Mouse (Mus musculus) intestine, postnatal 0 days (tissue): ENCODE data around the gene Slc4a5. TPM values are rescaled to one million over a fixed set of nuclear protein-coding genes. Genes with fewer than 3 reads are reported as not detected.

Experiments
- ATAC-seq: fragments of 200-750 bp; cut with Nextera tagmentation; 2 replicates; pipeline ENCODE4 v1.8.0; 2017; ENCODE audit warnings: mild to moderate bottlenecking, moderate TSS enrichment, moderate library complexity
- H3K27ac ChIP-seq: fragments of 300-500 bp; sonication (generic); 2 replicates; pipeline ENCODE4 v1.5.1; 2014; ENCODE audit warnings: mild to moderate bottlenecking, low read depth, low read length, moderate library complexity
- H3K27me3 ChIP-seq: fragments of 300-500 bp; sonication (generic); replicated peaks from 2 replicates; pipeline ENCODE4 v1.6.1; 2014; ENCODE audit warnings: low read length, mixed read lengths; ENCODE audit not compliant: control insufficient read depth, insufficient read depth
- H3K36me3 ChIP-seq: fragments of 300-500 bp; sonication (generic); 2 replicates; pipeline ENCODE4 v1.6.1; 2014; ENCODE audit warnings: mild to moderate bottlenecking, moderate library complexity; ENCODE audit not compliant: control insufficient read depth, insufficient read depth
- H3K4me1 ChIP-seq: fragments of 300-500 bp; sonication (generic); replicated peaks from 2 replicates; pipeline ENCODE4 v1.6.1; 2014; ENCODE audit warnings: antibody characterized with exemption, low read length, mixed read lengths; ENCODE audit not compliant: control insufficient read depth, insufficient read depth
- H3K4me2 ChIP-seq: fragments of 300-500 bp; sonication (generic); replicated peaks from 2 replicates; pipeline ENCODE4 v1.6.1; 2014; ENCODE audit warnings: low read depth, mild to moderate bottlenecking, moderate library complexity
- H3K4me3 ChIP-seq: fragments of 300-500 bp; sonication (generic); 2 replicates; pipeline ENCODE4 v1.5.1; 2014; ENCODE audit warnings: low read depth, low read length
- H3K9ac ChIP-seq: fragments of 300-500 bp; sonication (generic); 2 replicates; pipeline ENCODE4 v1.6.1; 2014; ENCODE audit warnings: mild to moderate bottlenecking, low read depth, low read length
- H3K9me3 ChIP-seq: fragments of 300-500 bp; sonication (generic); 2 replicates; pipeline ENCODE4 v1.6.1; 2016; ENCODE audit warnings: mixed run types; ENCODE audit not compliant: control insufficient read depth
- CTCF ChIP-seq: sonication (generic); IDR thresholded peaks from 2 replicates; pipeline ENCODE4 v1.5.1; 2016; ENCODE audit warnings: low read depth, mild to moderate bottlenecking, control low read depth, antibody characterized with exemption, moderate library complexity
- WGBS: fragments of 180-500 bp; shearing (Covaris S2); extraction: QIAGEN DNeasy Blood & Tissue Kit; methylation state at CpG from one replicate; pipeline ENCODE4 v1.1.7; 2014; 5-methylcytosine and 5-hydroxymethylcytosine counted together
- polyA plus RNA-seq: library from polyadenylated mRNA; unstranded; fragments of >200 nt; fragmentation: Nextera tagmentation; extraction: Ambion mirVana; gene quantifications from 2 replicates; pipeline ENCODE4 v1.2.1, GENCODE M21; 2015

The Slc4a5 gene
- polyA plus RNA-seq, 1 experiment from 2014 or later, result 1.5 TPM

DNA sequence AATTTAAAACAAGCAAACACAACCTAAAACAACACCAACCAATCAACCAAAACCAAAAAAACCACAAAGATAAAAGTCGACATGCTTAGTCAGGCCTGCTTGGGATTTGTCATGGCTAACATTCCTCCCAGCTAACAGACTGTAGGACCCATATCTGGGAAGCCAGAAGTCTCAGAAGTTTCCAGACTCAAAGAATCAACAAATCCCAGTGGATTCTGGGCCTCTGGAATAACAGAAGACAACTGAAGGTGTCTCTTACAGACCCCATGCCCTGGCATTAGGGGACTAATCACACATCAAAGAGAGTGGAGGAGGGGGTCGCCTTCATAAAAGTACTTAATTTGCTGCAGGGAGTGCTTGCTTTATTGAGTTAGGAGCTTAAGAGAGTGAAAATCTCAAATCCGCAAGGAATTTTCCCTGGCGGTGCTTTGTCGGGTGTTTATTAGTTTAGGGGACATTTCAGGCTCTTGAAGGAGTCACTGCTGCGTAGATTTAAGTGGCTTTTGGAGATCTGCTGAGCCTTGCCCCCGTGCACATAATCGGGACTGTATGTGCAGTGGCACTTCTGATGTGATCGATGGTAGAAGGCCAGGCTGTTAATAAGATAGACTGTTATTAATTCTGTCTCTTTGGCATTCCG is 24.9 kb downstream of the Slc4a5 start:
- 44% methylated on average over 10 of the region's 10 CpGs for WGBS

DNA sequence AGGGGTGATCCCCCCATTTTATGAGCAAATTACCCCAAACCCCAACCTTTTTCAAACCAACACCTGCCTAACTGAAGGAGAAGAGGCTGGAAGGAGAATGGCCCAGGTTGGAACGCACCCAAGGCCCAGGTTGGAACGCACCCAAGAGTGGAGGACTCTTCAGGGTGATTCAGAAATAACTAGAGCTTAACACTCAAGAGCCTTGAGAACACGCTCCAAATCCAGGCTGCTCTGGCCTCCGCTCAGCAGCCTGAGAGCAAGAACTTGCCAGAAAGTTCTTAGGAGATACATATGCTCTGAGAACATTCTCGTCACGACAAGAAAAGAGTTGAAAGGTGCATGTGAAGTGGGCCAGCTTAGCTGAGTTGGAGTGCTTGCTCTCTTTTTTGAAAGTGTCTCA is 25.5 kb downstream of the Slc4a5 start:
- Histone ChIP-seq H3K4me2 (no peak overlapping the region), H3K36me3 (no peaks in the 10 kb centered on the region), H3K27me3 (no peaks in the 10 kb centered on the region), H3K4me1 (peaks cover 3% of the 10 kb centered on the region; the same call in 1 of the 2 replicates), H3K4me3 (no peak overlapping the region), H3K9me3 (no peaks in the 10 kb centered on the region), H3K27ac (no peak overlapping the region), H3K9ac (no peak overlapping the region)
- ATAC-seq, result no peak
- WGBS, result 68% methylated on average over 6 of the region's 6 CpGs
- no peak for TF ChIP-seq CTCF

More for the DNA sequence above, 24.9 kb downstream of the Slc4a5 start:
- Histone ChIP-seq H3K9me3 (no peaks in the 10 kb centered on the region), H3K4me1 (peaks cover 3% of the 10 kb centered on the region; the same call in 1 of the 2 replicates), H3K9ac (no peak overlapping the region), H3K36me3 (no peaks in the 10 kb centered on the region), H3K4me3 (no peak overlapping the region), H3K4me2 (no peak overlapping the region), H3K27ac (no peak overlapping the region), H3K27me3 (no peaks in the 10 kb centered on the region)
- no peak for TF ChIP-seq CTCF
- no peak for ATAC-seq

- no peak overlapping the region for H3K4me2 ChIP-seq
- H3K4me3 ChIP-seq, result no peak overlapping the region
- WGBS, result 95% methylated on average over 1 of the region's 1 CpGs
- H3K4me1 ChIP-seq, result peaks cover 3% of the 10 kb centered on the region; the same call in 1 of the 2 replicates
- no peaks in the 10 kb centered on the region for H3K9me3 ChIP-seq
- H3K9ac ChIP-seq, result no peak overlapping the region
- no peak for ATAC-seq
- H3K36me3 ChIP-seq, result no peaks in the 10 kb centered on the region
- no peak overlapping the region for H3K27ac ChIP-seq
- TF ChIP-seq CTCF, result no peak
- H3K27me3 ChIP-seq, result no peaks in the 10 kb centered on the region
These were observed 26.4 kb downstream of the Slc4a5 start for GRCm38 (mm10) chr6:83245997-83246396.

DNA sequence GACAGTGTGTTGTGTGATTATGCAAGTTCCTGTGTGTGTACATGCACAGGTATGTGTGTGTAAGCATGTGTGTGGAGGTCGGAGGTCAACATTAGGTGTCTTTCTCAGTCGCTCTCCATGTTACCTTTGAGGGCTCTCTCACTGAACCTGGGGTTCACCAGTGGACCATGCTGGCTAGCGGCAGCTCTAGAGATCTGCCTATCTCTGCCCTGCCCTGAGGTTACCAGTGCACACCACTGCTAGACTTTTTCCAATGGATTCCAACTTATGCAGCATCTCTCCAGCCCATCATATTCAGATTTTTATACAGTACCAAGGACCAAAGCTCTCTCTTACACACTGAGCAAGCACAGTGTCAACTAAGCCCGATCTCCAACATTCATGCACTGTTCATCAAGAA is 27.1 kb downstream of the Slc4a5 start:
- H3K9me3 ChIP-seq, result no peaks in the 10 kb centered on the region
- WGBS, result 96% methylated on average over 4 of the region's 4 CpGs
- no peak overlapping the region for H3K27ac ChIP-seq
- H3K4me3 ChIP-seq, result no peak overlapping the region
- H3K9ac ChIP-seq, result no peak overlapping the region
- no peaks in the 10 kb centered on the region for H3K36me3 ChIP-seq
- no peak overlapping the region for H3K4me2 ChIP-seq
- H3K4me1 ChIP-seq, result peaks cover 3% of the 10 kb centered on the region; the same call in 1 of the 2 replicates
- TF ChIP-seq CTCF, result no peak
- no peak for ATAC-seq
- no peaks in the 10 kb centered on the region for H3K27me3 ChIP-seq

DNA sequence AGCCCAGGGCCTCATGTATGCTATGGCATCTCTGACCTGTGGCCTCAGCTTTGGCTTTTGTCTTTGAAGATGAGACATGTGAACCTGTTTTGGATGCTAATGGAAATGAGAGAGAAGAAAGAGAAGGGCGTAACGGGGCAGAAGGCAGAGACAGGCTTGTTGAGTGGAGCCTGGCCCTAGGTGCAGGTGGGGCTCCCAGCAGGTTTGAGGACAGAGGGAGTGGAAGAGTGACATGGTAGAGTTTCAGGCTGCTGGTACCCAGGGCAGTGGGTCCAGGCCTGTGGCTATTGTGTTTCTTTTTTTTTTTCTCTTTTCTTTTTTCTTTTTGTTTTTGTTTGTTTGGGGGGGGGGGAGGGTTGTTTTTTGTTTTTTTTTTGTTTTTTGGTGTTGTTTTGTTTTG is 27.5 kb downstream of the Slc4a5 start:
- Histone ChIP-seq H3K4me1 (peaks cover 3% of the 10 kb centered on the region; the same call in 1 of the 2 replicates), H3K27ac (no peak overlapping the region), H3K36me3 (no peaks in the 10 kb centered on the region), H3K4me2 (no peak overlapping the region), H3K9me3 (no peaks in the 10 kb centered on the region), H3K4me3 (no peak overlapping the region), H3K27me3 (no peaks in the 10 kb centered on the region), H3K9ac (no peak overlapping the region)
- WGBS, result 95% methylated on average over 2 of the region's 2 CpGs
- no peak for ATAC-seq
- TF ChIP-seq CTCF, result no peak

DNA sequence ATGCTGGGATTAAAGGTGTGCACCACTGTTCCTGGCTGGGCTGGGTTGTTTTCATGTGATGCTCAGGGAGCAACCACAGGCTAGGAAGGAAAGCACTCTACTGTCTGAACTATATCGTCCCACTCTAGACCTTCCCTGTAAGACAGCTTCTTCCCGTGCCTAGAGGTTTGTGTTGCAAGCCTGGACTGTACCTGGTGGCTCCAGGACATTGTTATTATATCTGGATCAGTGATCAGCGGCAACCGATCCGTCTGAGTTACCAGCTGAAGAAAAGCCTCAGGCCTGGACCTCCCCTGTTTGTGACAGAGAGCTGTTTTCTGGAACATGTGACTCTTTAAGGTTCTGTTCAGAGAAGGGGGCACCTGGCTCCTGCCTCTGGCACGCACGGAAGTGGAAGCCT is 34.6 kb downstream of the Slc4a5 start:
- H3K27ac ChIP-seq, result no peak overlapping the region
- 71% methylated on average over 7 of the region's 7 CpGs for WGBS

GRCm38 (mm10) chr6:83264516-83264915 is 44.9 kb downstream of the Slc4a5 start:
- no peaks in the 10 kb centered on the region for H3K36me3 ChIP-seq
- no peak for ATAC-seq
- no peak overlapping the region for H3K9ac ChIP-seq
- H3K4me1 ChIP-seq, result no peaks in the 10 kb centered on the region
- no peaks in the 10 kb centered on the region for H3K27me3 ChIP-seq
- peak; percentile 31; the same call in 1 of the 2 replicates for TF ChIP-seq CTCF
- no peak overlapping the region for H3K4me2 ChIP-seq
- WGBS, result 78% methylated on average over 1 of the region's 1 CpGs
- H3K27ac ChIP-seq, result no peak overlapping the region
- no peaks in the 10 kb centered on the region for H3K9me3 ChIP-seq
- H3K4me3 ChIP-seq, result no peak overlapping the region

More for the DNA sequence above, 34.6 kb downstream of the Slc4a5 start:
- H3K4me3 ChIP-seq, result no peak overlapping the region
- no peaks in the 10 kb centered on the region for H3K9me3 ChIP-seq
- TF ChIP-seq CTCF, result no peak
- no peak overlapping the region for H3K4me2 ChIP-seq
- H3K36me3 ChIP-seq, result no peaks in the 10 kb centered on the region
- no peaks in the 10 kb centered on the region for H3K27me3 ChIP-seq
- H3K9ac ChIP-seq, result no peak overlapping the region
- ATAC-seq, result no peak
- H3K4me1 ChIP-seq, result no peaks in the 10 kb centered on the region
